Mouse (Mus musculus) cortical plate, adult 2 months (tissue): ENCODE data around the gene Ltf.

Source experiments
- CTCF ChIP-seq: fragments of 200-500 bp; IDR thresholded peaks from 2 replicates; pipeline ENCODE4 v1.5.1; 2011; ENCODE audit warnings: mild to moderate bottlenecking, control low read depth, low read length; ENCODE audit not compliant: insufficient read depth; ENCODE audit errors: extremely low read depth
- POLR2A ChIP-seq: fragments of 200-500 bp; IDR thresholded peaks from 2 replicates; pipeline ENCODE4 v1.6.1; 2011; ENCODE audit warnings: mild to moderate bottlenecking, low read length, control low read depth; ENCODE audit not compliant: insufficient read depth; ENCODE audit errors: extremely low read depth

DNA sequence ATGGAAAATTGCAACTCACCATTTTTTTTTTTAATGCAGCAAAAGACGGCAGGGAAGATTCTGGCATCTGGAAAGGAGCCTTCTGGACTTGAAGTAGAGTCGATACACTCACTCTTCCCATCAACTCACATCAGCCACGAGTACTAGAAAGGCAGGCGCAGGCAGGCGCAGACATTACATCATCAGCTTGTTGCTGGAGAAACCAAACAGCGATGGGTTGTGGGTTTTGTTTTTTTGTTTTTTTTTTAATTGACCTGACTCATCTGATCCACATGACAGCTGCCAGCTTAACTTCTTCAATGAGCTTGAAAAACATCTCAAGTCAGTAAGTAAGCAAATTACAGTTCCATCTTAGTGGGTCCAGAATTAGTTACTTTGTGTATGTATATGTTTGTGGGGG lies 67.1 kb downstream of the Ltf start:
- no peak for TF ChIP-seq CTCF
- TF ChIP-seq POLR2A, result no peak
